Mouse (Mus musculus) midbrain, postnatal 0 days (tissue): ENCODE measurements around the gene Clec4a1. TPM values are rescaled to one million over a fixed set of nuclear protein-coding genes. Genes with fewer than 3 reads are reported as not detected.

ENCODE experiments used
- ATAC-seq: fragments of 200-750 bp; cut with Nextera tagmentation; 2 replicates; pipeline ENCODE4 v1.8.0; 2017; ENCODE audit warnings: moderate number of reproducible peaks, mild to moderate bottlenecking, moderate TSS enrichment, moderate library complexity; ENCODE audit not compliant: low FRiP score
- DNase-seq: peaks from one replicate; pipeline ENCODE4 v3.0.0-alpha.2; 2015; ENCODE audit warnings: low spot score
- H3K27ac ChIP-seq: fragments of 300-500 bp; sonication (generic); 2 replicates; pipeline ENCODE4 v1.5.1; 2014; ENCODE audit warnings: low read depth, mild to moderate bottlenecking, low read length, mixed read lengths
- H3K27me3 ChIP-seq: fragments of 300-500 bp; sonication (generic); 2 replicates; pipeline ENCODE4 v1.6.1; 2014; ENCODE audit warnings: low read length, control low read depth, mixed read lengths; ENCODE audit not compliant: insufficient read depth
- H3K36me3 ChIP-seq: fragments of 300-500 bp; sonication (generic); 2 replicates; pipeline ENCODE4 v1.6.1; 2014; ENCODE audit warnings: low read length, control low read depth, mixed read lengths; ENCODE audit not compliant: insufficient read depth
- H3K4me1 ChIP-seq: fragments of 300-500 bp; sonication (generic); 2 replicates; pipeline ENCODE4 v1.6.1; 2014; ENCODE audit warnings: mild to moderate bottlenecking, control low read depth, antibody characterized with exemption, low read length, mixed read lengths; ENCODE audit not compliant: insufficient read depth
- H3K4me2 ChIP-seq: fragments of 300-500 bp; sonication (generic); 2 replicates; pipeline ENCODE4 v1.6.1; 2014; ENCODE audit warnings: low read depth, mild to moderate bottlenecking, low read length, mixed read lengths; ENCODE audit not compliant: poor library complexity, severe bottlenecking
- H3K4me3 ChIP-seq: fragments of 300-500 bp; sonication (generic); 2 replicates; pipeline ENCODE4 v1.5.1; 2014; ENCODE audit warnings: low read depth, mild to moderate bottlenecking, low read length, moderate library complexity
- H3K9ac ChIP-seq: fragments of 300-500 bp; sonication (generic); replicated peaks from 2 replicates; pipeline ENCODE4 v1.6.1; 2014; ENCODE audit warnings: mild to moderate bottlenecking, low read length, moderate library complexity, mixed read lengths; ENCODE audit not compliant: poor library complexity, severe bottlenecking
- H3K9me3 ChIP-seq: fragments of 300-500 bp; sonication (generic); 2 replicates; pipeline ENCODE4 v1.6.1; 2016; ENCODE audit warnings: low read length, control low read depth
- CTCF ChIP-seq: IDR thresholded peaks from 2 replicates; pipeline ENCODE4 v1.5.1; 2016; ENCODE audit warnings: antibody characterized with exemption, mild to moderate bottlenecking
- WGBS: fragments of 180-500 bp; shearing (Covaris S2); extraction: QIAGEN DNeasy Blood & Tissue Kit; methylation state at CpG from one replicate; pipeline ENCODE4 v1.1.7; 2014; 5-methylcytosine and 5-hydroxymethylcytosine counted together
- polyA plus RNA-seq: library from polyadenylated mRNA; unstranded; fragments of >200 nt; fragmentation: Nextera tagmentation; extraction: Ambion mirVana; gene quantifications from 2 replicates; pipeline ENCODE4 v1.2.1, GENCODE M21; 2015
- total RNA-seq: library from RNA; depleted of rRNA; stranded (reverse); fragments of >200 nt; gene quantifications from 2 replicates; pipeline ENCODE4 v1.2.3, GENCODE M21; 2014

The Clec4a1 gene
- total and polyA plus RNA-seq, 2 experiments from 2014 or later = 0.93 to 1.2 TPM

DNA sequence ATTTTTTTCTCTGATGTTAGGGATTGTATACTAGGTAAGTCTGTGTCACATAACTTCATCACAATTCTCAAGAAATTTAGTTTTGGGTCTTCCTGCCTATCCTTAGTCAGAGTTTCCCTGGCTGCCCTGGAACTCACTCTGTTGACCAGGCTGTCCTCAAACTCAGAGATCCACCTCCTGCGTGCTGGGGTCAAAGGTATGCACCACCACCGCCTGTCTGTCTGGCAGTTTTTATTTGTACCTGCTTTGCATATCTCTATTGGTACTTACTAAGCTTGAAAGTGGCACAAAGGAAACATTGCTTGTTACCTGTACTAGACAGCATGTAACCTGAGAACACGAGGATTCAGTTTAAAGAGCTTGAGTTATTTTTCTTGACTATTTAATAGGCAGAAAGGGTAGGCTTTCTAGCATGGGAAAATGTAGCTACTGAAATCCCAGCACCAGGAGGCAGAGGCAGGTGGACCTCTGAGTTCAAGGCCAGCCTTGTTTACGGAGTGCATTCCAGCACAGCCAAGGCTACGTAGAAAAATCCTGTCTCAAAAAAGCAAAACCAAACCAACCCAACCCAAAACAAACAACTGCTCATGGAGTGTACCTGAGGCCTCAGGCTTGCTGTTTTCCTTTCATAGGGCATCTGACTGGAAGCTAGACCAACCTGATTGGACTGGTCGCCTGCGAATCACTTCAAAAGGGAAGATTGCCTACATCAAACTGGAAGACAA lies 41.7 kb upstream of the Clec4a1 start:
- Histone ChIP-seq H3K9ac (no peak overlapping the region), H3K27me3 (no peaks in the 10 kb centered on the region), H3K4me3 (no peak overlapping the region), H3K9me3 (no peaks in the 10 kb centered on the region), H3K36me3 (peaks cover 50% of the 10 kb centered on the region), H3K4me1 (0 out of 2 replicates have a peak, but pooled peaks cover 4% of the 10 kb centered on the region), H3K4me2 (no peak overlapping the region), H3K27ac (no peak overlapping the region)
- WGBS = 95% methylated on average over 7 of the region's 7 CpGs
- no peak for TF ChIP-seq CTCF
- ATAC-seq = no peak
- no peak for DNase-seq

DNA sequence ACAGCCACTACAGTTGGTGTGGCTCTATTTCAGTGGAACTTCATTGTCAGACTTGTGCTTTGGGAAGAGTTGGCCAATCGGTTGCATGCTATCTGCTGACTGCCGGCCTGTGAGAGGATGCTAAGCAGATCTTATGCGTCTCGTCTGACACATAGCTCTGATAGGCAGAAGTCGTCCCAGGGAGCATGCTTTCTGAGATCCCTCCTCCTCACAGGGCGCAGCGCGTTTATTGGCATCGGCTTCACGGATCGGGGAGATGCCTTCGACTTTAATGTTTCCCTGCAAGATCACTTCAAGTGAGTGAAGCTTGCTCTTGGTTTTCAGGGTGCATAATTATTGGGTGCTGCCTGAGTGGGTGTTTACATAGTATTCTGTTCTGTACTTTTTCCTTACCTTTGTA lies 40.4 kb upstream of the Clec4a1 start:
- no peak for TF ChIP-seq CTCF
- Histone ChIP-seq H3K36me3 (peaks cover 58% of the 10 kb centered on the region), H3K27ac (no peak overlapping the region), H3K4me3 (no peak overlapping the region), H3K4me2 (no peak overlapping the region), H3K27me3 (no peaks in the 10 kb centered on the region), H3K4me1 (no peaks in the 10 kb centered on the region), H3K9ac (no peak overlapping the region), H3K9me3 (no peaks in the 10 kb centered on the region)
- no peak for ATAC-seq
- no peak for DNase-seq
- WGBS = 95% methylated on average over 12 of the region's 12 CpGs

DNA sequence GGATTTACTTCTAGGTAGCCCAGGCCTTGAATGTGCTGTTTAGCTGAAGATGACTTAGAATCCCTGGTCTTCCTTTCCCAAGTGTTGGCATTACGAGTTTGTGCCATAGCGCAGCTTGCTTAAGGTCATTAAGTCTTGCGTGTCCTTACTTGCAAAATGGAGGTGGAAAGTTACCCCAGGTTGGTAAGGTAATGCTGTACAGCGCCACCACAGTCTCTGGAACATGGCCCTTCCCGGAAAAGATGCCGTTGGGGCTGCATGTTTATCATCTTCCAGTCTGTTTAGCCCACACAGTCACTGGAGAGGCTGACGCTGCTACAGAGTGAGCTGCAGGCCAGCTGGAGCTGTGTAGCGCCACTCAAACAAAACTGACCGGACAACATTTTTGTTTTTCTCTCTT lies 38.0 kb upstream of the Clec4a1 start:
- Histone ChIP-seq H3K9ac (no peak overlapping the region), H3K9me3 (no peaks in the 10 kb centered on the region), H3K36me3 (peaks cover 71% of the 10 kb centered on the region), H3K4me2 (no peak overlapping the region), H3K27ac (no peak overlapping the region), H3K4me3 (no peak overlapping the region), H3K27me3 (no peaks in the 10 kb centered on the region), H3K4me1 (no peaks in the 10 kb centered on the region)
- no peak for ATAC-seq
- WGBS = 94% methylated on average over 9 of the region's 9 CpGs
- no peak for DNase-seq
- TF ChIP-seq CTCF = no peak

DNA sequence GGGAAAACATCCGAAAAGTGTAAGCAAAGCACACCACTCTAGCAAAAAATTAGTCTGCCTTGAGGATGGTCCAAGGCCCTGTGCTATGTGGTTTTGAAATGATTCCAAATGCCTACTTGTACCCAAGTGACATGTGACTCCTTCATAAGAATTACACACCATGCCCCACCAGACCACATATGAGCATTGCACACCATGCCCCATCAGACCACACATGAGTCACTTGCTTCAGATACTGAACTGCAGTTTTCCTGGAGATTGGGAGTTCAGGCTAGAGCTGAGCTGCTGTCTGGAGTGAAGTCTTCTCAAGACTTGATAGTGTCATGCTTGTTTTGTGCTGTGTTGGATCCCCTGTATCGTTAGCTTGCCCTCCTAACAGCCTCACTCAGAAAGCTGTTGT lies 32.0 kb upstream of the Clec4a1 start:
- DNase-seq (no peak), ATAC-seq (no peak)
- peaks cover 38% of the 10 kb centered on the region for H3K36me3 ChIP-seq
- H3K27me3 ChIP-seq = no peaks in the 10 kb centered on the region
- no peak overlapping the region for H3K9ac ChIP-seq
- TF ChIP-seq CTCF = no peak
- H3K9me3 ChIP-seq = no peaks in the 10 kb centered on the region
- H3K4me3 ChIP-seq = no peak overlapping the region
- 93% methylated on average over 2 of the region's 2 CpGs for WGBS
- H3K27ac ChIP-seq = no peak overlapping the region
- no peaks in the 10 kb centered on the region for H3K4me1 ChIP-seq
- H3K4me2 ChIP-seq = no peak overlapping the region

DNA sequence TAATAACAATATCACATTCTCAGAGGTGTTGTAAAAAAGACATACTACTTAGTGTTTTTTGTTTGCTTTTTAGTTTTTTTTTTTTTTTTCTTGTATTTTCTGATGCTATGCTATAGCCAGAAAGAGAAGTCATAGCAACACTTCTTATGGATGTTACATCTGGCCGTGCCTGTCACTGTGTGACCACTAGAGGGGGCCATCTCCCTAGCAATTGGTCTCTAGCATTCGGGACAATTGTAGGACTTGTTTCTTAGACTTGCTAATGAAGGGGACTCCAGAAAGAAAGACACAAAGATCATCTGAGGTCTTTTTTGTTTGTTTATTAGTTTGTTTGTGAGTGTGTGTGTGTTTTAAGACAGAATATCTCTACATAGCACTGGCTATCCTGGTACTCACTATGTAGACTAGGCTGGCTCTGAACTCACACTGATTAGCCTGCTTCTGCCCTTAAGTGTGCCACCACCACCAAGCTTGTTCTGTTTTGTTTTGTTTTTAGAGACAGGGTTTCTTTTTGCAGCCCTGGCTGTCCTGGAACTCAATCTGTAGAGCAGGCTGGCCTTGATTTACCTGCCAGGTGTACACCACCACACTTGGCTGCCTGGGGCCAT lies 29.1 kb upstream of the Clec4a1 start:
- Histone ChIP-seq H3K36me3 (peaks cover 17% of the 10 kb centered on the region; the same call in 1 of the 2 replicates), H3K4me1 (no peaks in the 10 kb centered on the region), H3K9ac (no peak overlapping the region), H3K4me3 (no peak overlapping the region), H3K27ac (no peak overlapping the region), H3K4me2 (no peak overlapping the region), H3K27me3 (no peaks in the 10 kb centered on the region), H3K9me3 (no peaks in the 10 kb centered on the region)
- ATAC-seq (peak; percentile 71; the same call in 1 of the 2 replicates), DNase-seq (peak; percentile 85)
- 14% methylated on average over 2 of the region's 2 CpGs for WGBS
- TF ChIP-seq CTCF = peak; percentile 93

DNA sequence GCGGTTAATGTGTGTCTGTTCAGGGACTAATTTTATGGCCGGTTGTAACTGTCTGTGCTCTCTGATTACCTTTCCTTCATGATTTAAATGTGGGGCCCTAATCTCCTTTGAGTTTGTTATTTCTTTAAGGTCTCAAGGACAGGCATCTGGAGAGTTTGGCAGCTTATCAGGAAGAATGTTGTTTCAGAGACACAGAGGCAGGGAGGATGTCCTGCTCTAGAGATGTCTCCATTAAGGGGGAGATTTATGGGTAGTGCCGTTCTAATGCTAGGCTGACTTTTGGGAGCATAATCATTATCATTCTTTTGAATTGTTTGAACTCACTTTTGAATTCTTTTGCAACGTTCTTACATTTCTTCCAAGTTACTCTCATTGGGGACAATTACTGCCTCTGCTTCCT lies 1.7 kb upstream of the Clec4a1 start:
- no peak overlapping the region for H3K9ac ChIP-seq
- H3K27me3 ChIP-seq = no peaks in the 10 kb centered on the region
- H3K27ac ChIP-seq = no peak overlapping the region
- no peaks in the 10 kb centered on the region for H3K36me3 ChIP-seq
- no peak overlapping the region for H3K4me2 ChIP-seq
- WGBS = 84% methylated on average over 4 of the region's 4 CpGs
- ATAC-seq (no peak), DNase-seq (no peak)
- H3K4me3 ChIP-seq = no peak overlapping the region
- no peaks in the 10 kb centered on the region for H3K4me1 ChIP-seq
- H3K9me3 ChIP-seq = no peaks in the 10 kb centered on the region
- no peak for TF ChIP-seq CTCF
